Mouse (Mus musculus) intestine, embryonic 16.5 days (tissue): Measurements from ENCODE around the gene Defa31. TPM values are rescaled to one million over a fixed set of nuclear protein-coding genes. Genes with fewer than 3 reads are reported as not detected.
"Not testable (repeated sequence)": the region's sequence is repeated elsewhere in the genome, so short reads cannot be mapped to it uniquely, and the experiment has no call there.

Source experiments
- ATAC-seq: fragments of 200-750 bp; cut with Nextera tagmentation; 2 replicates; pipeline ENCODE4 v1.8.0; 2017; ENCODE audit warnings: moderate TSS enrichment, moderate library complexity
- H3K27ac ChIP-seq: fragments of 300-500 bp; sonication (generic); 2 replicates; pipeline ENCODE4 v1.5.1; 2014; ENCODE audit warnings: mild to moderate bottlenecking, low read length
- H3K27me3 ChIP-seq: fragments of 300-500 bp; sonication (generic); replicated peaks from 2 replicates; pipeline ENCODE4 v1.6.1; 2014; ENCODE audit warnings: low read length, control low read depth, mixed read lengths; ENCODE audit not compliant: control insufficient read depth, insufficient read depth
- H3K36me3 ChIP-seq: fragments of 300-500 bp; sonication (generic); 2 replicates; pipeline ENCODE4 v1.6.1; 2014; ENCODE audit warnings: low read length, control low read depth; ENCODE audit not compliant: control insufficient read depth, insufficient read depth
- H3K4me1 ChIP-seq: fragments of 300-500 bp; sonication (generic); 2 replicates; pipeline ENCODE4 v1.6.1; 2014; ENCODE audit warnings: low read length, control low read depth, mixed read lengths; ENCODE audit not compliant: control insufficient read depth, insufficient read depth
- H3K4me2 ChIP-seq: fragments of 300-500 bp; sonication (generic); 2 replicates; pipeline ENCODE4 v1.6.1; 2014; ENCODE audit warnings: low read depth, low read length, control low read depth
- H3K4me3 ChIP-seq: fragments of 300-500 bp; sonication (generic); 2 replicates; pipeline ENCODE4 v1.5.1; 2014; ENCODE audit warnings: mild to moderate bottlenecking, low read length
- H3K9ac ChIP-seq: fragments of 300-500 bp; sonication (generic); 2 replicates; pipeline ENCODE4 v1.6.1; 2014; ENCODE audit warnings: low read depth, low read length
- H3K9me3 ChIP-seq: fragments of 300-500 bp; sonication (generic); 2 replicates; pipeline ENCODE4 v1.6.1; 2016; ENCODE audit warnings: low read length, control low read depth; ENCODE audit not compliant: control insufficient read depth
- WGBS: fragments of 180-500 bp; shearing (Covaris S2); extraction: QIAGEN DNeasy Blood & Tissue Kit; methylation state at CpG from one replicate; pipeline ENCODE4 v1.1.7; 2014; 5-methylcytosine and 5-hydroxymethylcytosine counted together
- polyA plus RNA-seq: library from polyadenylated mRNA; unstranded; fragments of >200 nt; fragmentation: Nextera tagmentation; extraction: Ambion mirVana; gene quantifications from 2 replicates; pipeline ENCODE4 v1.2.1, GENCODE M21; 2015

The Defa31 gene
- polyA plus RNA-seq, result not detected in 2 replicates

- ATAC-seq, H3K4me2 ChIP-seq, H3K4me3 ChIP-seq, H3K27me3 ChIP-seq, H3K9me3 ChIP-seq, H3K36me3 ChIP-seq, H3K4me1 ChIP-seq, H3K9ac ChIP-seq, H3K27ac ChIP-seq: not testable (repeated sequence)
- no CpG with 5 or more reads among the region's 1 CpGs for WGBS
Measured at GRCm38 (mm10) chr8:21191314-21191713, at the start of gene Defa31. Defa31 (plus strand) TSS chr8:21191614.

- not testable (repeated sequence) for H3K27me3 ChIP-seq, H3K36me3 ChIP-seq, H3K27ac ChIP-seq, H3K4me2 ChIP-seq, H3K4me1 ChIP-seq, H3K9me3 ChIP-seq, ATAC-seq, H3K9ac ChIP-seq, H3K4me3 ChIP-seq
- no CpG with 5 or more reads among the region's 1 CpGs for WGBS
Measured at GRCm38 (mm10) chr8:21161977-21162376, 29.4 kb upstream of the Defa31 start, which contains the start of gene Defa22. Defa22 (plus strand) TSS chr8:21162277.

GRCm38 (mm10) chr8:21201261-21201660 lies 9.8 kb downstream of the Defa31 start, which contains the start of gene Gm15293:
Gm15293 (plus strand) TSS chr8:21201561.
- not testable (repeated sequence) for H3K9me3 ChIP-seq
- WGBS, result no CpG with 5 or more reads among the region's 1 CpGs

More at GRCm38 (mm10) chr8:21201261-21201660, 9.8 kb downstream of the Defa31 start, which contains the start of gene Gm15293:
- H3K4me1 ChIP-seq, H3K27me3 ChIP-seq, H3K36me3 ChIP-seq, H3K4me3 ChIP-seq, H3K4me2 ChIP-seq, H3K27ac ChIP-seq, ATAC-seq, H3K9ac ChIP-seq: not testable (repeated sequence)

Other genes with a start within 250 kb of the Defa31 start
- not detected in 2 replicates for gene AY761185, start 246.9 kb upstream of the Defa31 start, polyA plus RNA-seq
- gene Defa21, start 166.1 kb upstream of the Defa31 start, polyA plus RNA-seq, result not detected in 2 replicates
- 0.53 TPM in 1 of 2 replicates, not detected in the other for gene Defa23, start 136.6 kb upstream of the Defa31 start, polyA plus RNA-seq
- gene Defa35, start 126.6 kb upstream of the Defa31 start, polyA plus RNA-seq, result not detected in 2 replicates
- not detected in 2 replicates for gene Defa25, start 107.2 kb upstream of the Defa31 start, polyA plus RNA-seq
- not detected in 2 replicates for gene Gm14851, start 95.6 kb upstream of the Defa31 start, polyA plus RNA-seq
- gene Defa30, start 57.0 kb upstream of the Defa31 start, polyA plus RNA-seq, result 0.69 and 1.5 TPM in 2 replicates
- not detected in 2 replicates for gene Defa22, start 29.3 kb upstream of the Defa31 start, polyA plus RNA-seq
- not detected in 2 replicates for gene Gm15293, start 9.9 kb downstream of the Defa31 start, polyA plus RNA-seq
- gene Gm15292, start 58.1 kb downstream of the Defa31 start, polyA plus RNA-seq, result not detected in 2 replicates
- not detected in 2 replicates for gene Defa27, start 123.9 kb downstream of the Defa31 start, polyA plus RNA-seq
- gene Defa29, start 135.4 kb downstream of the Defa31 start, polyA plus RNA-seq, result not detected in 2 replicates
- gene Defa2, start 186.9 kb downstream of the Defa31 start, polyA plus RNA-seq, result 0.83 TPM in 1 of 2 replicates, not detected in the other
- not detected in 2 replicates for gene Defa33, start 200.2 kb downstream of the Defa31 start, polyA plus RNA-seq
- not detected in 2 replicates for gene Defa36, start 235.8 kb downstream of the Defa31 start, polyA plus RNA-seq